Mouse (Mus musculus): Measurements from ENCODE around the gene Cacna1e. TPM values are rescaled to one million over a fixed set of nuclear protein-coding genes. Genes with fewer than 3 reads are reported as not detected.

Cacna1e gene
- total and polyA plus RNA-seq, 3 experiments = not detected

- Histone ChIP-seq H3K27me3 (ENCODE audit: control insufficient read depth in 1 of 2, insufficient read depth in 2 of 2, low read length in 2 of 2) (no peaks in the 10 kb centered on the region), H3K36me3 (ENCODE audit: control insufficient read depth in 1 of 2, insufficient read depth in 2 of 2, low read length in 2 of 2) (no peaks in the 10 kb centered on the region)
- TF ChIP-seq POLR2AphosphoS2 (IDR thresholded peaks at IDR 0.05; ENCODE audit: low read length) (no peak), MYC (IDR thresholded peaks at IDR 0.05; ENCODE audit: low read depth, low read length) (no peak), MYB (IDR thresholded peaks at IDR 0.05; ENCODE audit: low read depth, low read length) (no peak), TAL1 (IDR thresholded peaks at IDR 0.05; ENCODE audit: low read length) (no peak), ZKSCAN1 (IDR thresholded peaks at IDR 0.05; ENCODE audit: low read depth, low read length) (no peak), CHD1 (IDR thresholded peaks at IDR 0.05; ENCODE audit: low read depth, low read length) (no peak), USF1 (IDR thresholded peaks at IDR 0.05; ENCODE audit: low read depth, low read length) (no peak), ETS1 (IDR thresholded peaks at IDR 0.05; ENCODE audit: low read depth, low read length) (no peak), ELF1 (IDR thresholded peaks at IDR 0.05; ENCODE audit: low read depth, low read length) (no peak), MAX (IDR thresholded peaks at IDR 0.05; ENCODE audit: low read length) (no peak), UBTF (IDR thresholded peaks at IDR 0.05; ENCODE audit: borderline replicate concordance, insufficient read depth, low read depth, low read length) (no peak), MAZ (IDR thresholded peaks at IDR 0.05; ENCODE audit: low read depth, low read length) (no peak), ZMIZ1 (IDR thresholded peaks at IDR 0.05; ENCODE audit: low read depth, low read length) (no peak), KAT2A (conservative IDR thresholded peaks at IDR 0.05; ENCODE audit: low read depth, low read length) (no peak), GATA1 (IDR thresholded peaks at IDR 0.05; ENCODE audit: low read depth, low read length) (no peak), CTCF (IDR thresholded peaks at IDR 0.05 in 2 of 3, conservative IDR thresholded peaks at IDR 0.05 in 1 of 3; ENCODE audit: control insufficient read depth in 1 of 3, insufficient read depth in 1 of 3, low read depth in 2 of 3, low read length in 3 of 3, poor library complexity in 1 of 3, severe bottlenecking in 1 of 3) (no peak), MAFK (IDR thresholded peaks at IDR 0.05; ENCODE audit: borderline replicate concordance, low read depth, low read length) (no peak)
These were observed 156.6 kb downstream of the Cacna1e start for GRCm38 (mm10) chr1:154727696-154728095.

GRCm38 (mm10) chr1:154726361-154727161 lies 157.7 kb downstream of the Cacna1e start:
- no peak for DNase-seq (ENCODE audit: low read depth, low spot score)
- Histone ChIP-seq H3K9ac (ENCODE audit: control insufficient read depth, low read depth, low read length, poor library complexity, severe bottlenecking) (no peak overlapping the region), H3K36me3 (ENCODE audit: control insufficient read depth in 1 of 2, insufficient read depth in 2 of 2, low read length in 2 of 2) (no peaks in the 10 kb centered on the region), H3K27ac (ENCODE audit: control insufficient read depth, low read depth, low read length) (no peak overlapping the region), H3K27me3 (ENCODE audit: control insufficient read depth in 1 of 2, insufficient read depth in 2 of 2, low read length in 2 of 2) (no peaks in the 10 kb centered on the region), H3K9me3 (replicated peaks; ENCODE audit: insufficient read depth, low read length) (no peaks in the 10 kb centered on the region), H3K4me1 (ENCODE audit: control insufficient read depth in 1 of 2, insufficient read depth in 2 of 2, low read length in 2 of 2) (no peaks in the 10 kb centered on the region), H3K4me3 (ENCODE audit: control insufficient read depth in 1 of 2, insufficient read depth in 1 of 2, low read depth in 2 of 2, low read length in 2 of 2) (no peak overlapping the region), H3K79me2 (ENCODE audit: control insufficient read depth, insufficient read depth, low read length, poor library complexity) (no peaks in the 10 kb centered on the region)
- TF ChIP-seq USF1 (IDR thresholded peaks at IDR 0.05; ENCODE audit: low read depth, low read length) (no peak), KAT2A (conservative IDR thresholded peaks at IDR 0.05; ENCODE audit: low read depth, low read length) (no peak), USF2 (IDR thresholded peaks at IDR 0.05; ENCODE audit: borderline replicate concordance in 1 of 2, insufficient read depth in 1 of 2, low read depth in 1 of 2, low read length in 2 of 2) (no peak), MAX (IDR thresholded peaks at IDR 0.05; ENCODE audit: low read length) (no peak), BHLHE40 (IDR thresholded peaks at IDR 0.05; ENCODE audit: borderline replicate concordance, low read depth, low read length) (no peak), UBTF (IDR thresholded peaks at IDR 0.05; ENCODE audit: borderline replicate concordance, insufficient read depth, low read depth, low read length) (no peak), MAFK (IDR thresholded peaks at IDR 0.05; ENCODE audit: borderline replicate concordance, low read depth, low read length) (no peak), CHD2 (IDR thresholded peaks at IDR 0.05; ENCODE audit: low read length) (no peak), JUND (IDR thresholded peaks at IDR 0.05; ENCODE audit: low read depth, low read length) (no peak)

More at GRCm38 (mm10) chr1:154727696-154728095, 156.6 kb downstream of the Cacna1e start:
- Histone ChIP-seq H3K27ac (ENCODE audit: control insufficient read depth, low read depth, low read length) (no peak overlapping the region), H3K4me3 (ENCODE audit: control insufficient read depth in 1 of 2, insufficient read depth in 1 of 2, low read depth in 2 of 2, low read length in 2 of 2) (no peak overlapping the region), H3K4me1 (ENCODE audit: control insufficient read depth in 1 of 2, insufficient read depth in 2 of 2, low read length in 2 of 2) (no peaks in the 10 kb centered on the region), H3K9ac (ENCODE audit: control insufficient read depth, low read depth, low read length, poor library complexity, severe bottlenecking) (no peak overlapping the region), H3K79me2 (ENCODE audit: control insufficient read depth, insufficient read depth, low read length, poor library complexity) (no peaks in the 10 kb centered on the region), H3K9me3 (replicated peaks; ENCODE audit: insufficient read depth, low read length) (no peaks in the 10 kb centered on the region)
- no peak for DNase-seq (ENCODE audit: low read depth, low spot score)
